In genomic region chr15:96050416-96050815, GRCm38 (mm10) we compare ENCODE assay signal across 20 mouse cellular contexts.
"Had no signal": no experiment of that assay in that cellular context is flagged by ENCODE, and none has a peak within 500 bp of the region (broad histone marks: within the 10 kb centered on the region; RNA-seq: fewer than 3 reads in every experiment).

No protein-coding gene starts in this region.

- H3K4me1 ChIP-seq: midbrain, embryonic 10.5 days; midbrain, embryonic 13.5 days; midbrain, embryonic 15.5 days; stomach, embryonic 15.5 days had no signal

- H3K9ac ChIP-seq: lung, embryonic 14.5 days; midbrain, embryonic 13.5 days; midbrain, embryonic 15.5 days; neural tube, embryonic 13.5 days; neural tube, embryonic 15.5 days; stomach, embryonic 15.5 days had no signal

- DNase-seq: lung, adult 18-20 months; lung, embryonic 14.5 days; lung, postnatal 10 days; lung, postnatal 4 days; retina, postnatal 1 day; right cerebral cortex, adult 18-20 months; right cerebral cortex, postnatal 25 days; right cerebral cortex, postnatal 4 days; spleen, adult 18-20 months; thymus, adult 2 months; thymus, postnatal 25 days; thymus, postnatal 4 days had no signal

- H3K27ac ChIP-seq: midbrain, embryonic 10.5 days; midbrain, embryonic 13.5 days; midbrain, embryonic 15.5 days; neural tube, embryonic 13.5 days; neural tube, embryonic 15.5 days; stomach, embryonic 15.5 days; stomach, postnatal 0 days had no signal

- H3K9me3 ChIP-seq: midbrain, embryonic 10.5 days; midbrain, embryonic 13.5 days; midbrain, embryonic 15.5 days; neural tube, embryonic 13.5 days; neural tube, embryonic 15.5 days; stomach, embryonic 15.5 days had no signal

- H3K27me3 ChIP-seq: midbrain, embryonic 13.5 days; midbrain, embryonic 15.5 days; neural tube, embryonic 13.5 days; neural tube, embryonic 15.5 days; stomach, embryonic 15.5 days had no signal

- H3K4me3 ChIP-seq: midbrain, embryonic 10.5 days; midbrain, embryonic 13.5 days; midbrain, embryonic 15.5 days; myocyte; neural tube, embryonic 13.5 days; neural tube, embryonic 15.5 days; stomach, embryonic 15.5 days had no signal

- H3K4me2 ChIP-seq: lung, embryonic 14.5 days; midbrain, embryonic 13.5 days; midbrain, embryonic 15.5 days; neural tube, embryonic 13.5 days; neural tube, embryonic 15.5 days; stomach, embryonic 15.5 days had no signal

- ATAC-seq: midbrain, embryonic 13.5 days; midbrain, embryonic 15.5 days had no signal

- H3K36me3 ChIP-seq: midbrain, embryonic 10.5 days; midbrain, embryonic 13.5 days; midbrain, embryonic 15.5 days; neural tube, embryonic 13.5 days; neural tube, embryonic 15.5 days; stomach, embryonic 15.5 days had no signal
